Mouse (Mus musculus): ENCODE measurements around the gene Stard13. TPM values are rescaled to one million over a fixed set of nuclear protein-coding genes. Genes with fewer than 3 reads are reported as not detected.

Stard13 gene
- total RNA-seq, 1 experiment: 6.8 TPM

DNA sequence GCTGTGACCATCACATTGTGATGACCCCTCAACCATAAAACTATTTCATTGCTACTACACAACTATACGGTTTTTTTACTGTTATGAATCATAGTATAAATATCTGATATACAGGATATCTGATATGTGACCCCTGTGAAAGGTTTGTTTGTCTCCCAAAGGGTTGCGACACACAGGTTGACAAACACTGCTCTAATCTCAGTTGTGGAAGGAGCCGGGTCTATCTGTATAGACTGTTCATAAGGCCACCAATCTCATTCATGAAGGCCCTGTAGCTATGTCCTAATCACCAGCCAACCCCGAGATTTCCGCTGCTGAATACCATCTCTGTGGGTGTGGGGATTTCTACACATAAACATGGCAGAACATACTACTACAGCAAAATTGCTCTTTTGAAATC lies 37.2 kb upstream of the Stard13 start:
- TF ChIP-seq ZC3H11A (IDR thresholded peaks at IDR 0.05; ENCODE audit: borderline replicate concordance, low read depth, low read length) (no peak), ZNF384 (IDR thresholded peaks at IDR 0.05; ENCODE audit: low read depth, low read length) (no peak), CHD2 (IDR thresholded peaks at IDR 0.05; ENCODE audit: low read depth, low read length) (no peak), MAFK (IDR thresholded peaks at IDR 0.05; ENCODE audit: insufficient read depth, low read depth, low read length) (no peak), HCFC1 (IDR thresholded peaks at IDR 0.05; ENCODE audit: borderline replicate concordance, insufficient read depth, low read length) (no peak)
- Histone ChIP-seq H3K4me1 (ENCODE audit: control insufficient read depth in 2 of 2, insufficient read depth in 2 of 2, low read length in 2 of 2, poor library complexity in 1 of 2) (no peaks in the 10 kb centered on the region), H3K27ac (ENCODE audit: insufficient read depth, low read depth, low read length, poor library complexity, severe bottlenecking) (no peak overlapping the region), H3K9ac (ENCODE audit: insufficient read depth, low read depth, low read length, poor library complexity, severe bottlenecking) (no peak overlapping the region), H3K9me3 (ENCODE audit: control insufficient read depth, insufficient read depth, low read depth, low read length) (no peaks in the 10 kb centered on the region), H3K4me3 (ENCODE audit: insufficient read depth in 1 of 2, low read depth in 1 of 2, low read length in 2 of 2, poor library complexity in 1 of 2, severe bottlenecking in 1 of 2) (no peak overlapping the region), H3K36me3 (ENCODE audit: control insufficient read depth, insufficient read depth, low read length, poor library complexity, severe bottlenecking) (no peaks in the 10 kb centered on the region)
- no peak for DNase-seq (ENCODE audit: low read depth, low spot score)
- in situ Hi-C loops (cut with MboI; ENCODE audit: low sequenced_read_pairs in 2 of 2, unreplicated experiment in 2 of 2): no loop called here

DNA sequence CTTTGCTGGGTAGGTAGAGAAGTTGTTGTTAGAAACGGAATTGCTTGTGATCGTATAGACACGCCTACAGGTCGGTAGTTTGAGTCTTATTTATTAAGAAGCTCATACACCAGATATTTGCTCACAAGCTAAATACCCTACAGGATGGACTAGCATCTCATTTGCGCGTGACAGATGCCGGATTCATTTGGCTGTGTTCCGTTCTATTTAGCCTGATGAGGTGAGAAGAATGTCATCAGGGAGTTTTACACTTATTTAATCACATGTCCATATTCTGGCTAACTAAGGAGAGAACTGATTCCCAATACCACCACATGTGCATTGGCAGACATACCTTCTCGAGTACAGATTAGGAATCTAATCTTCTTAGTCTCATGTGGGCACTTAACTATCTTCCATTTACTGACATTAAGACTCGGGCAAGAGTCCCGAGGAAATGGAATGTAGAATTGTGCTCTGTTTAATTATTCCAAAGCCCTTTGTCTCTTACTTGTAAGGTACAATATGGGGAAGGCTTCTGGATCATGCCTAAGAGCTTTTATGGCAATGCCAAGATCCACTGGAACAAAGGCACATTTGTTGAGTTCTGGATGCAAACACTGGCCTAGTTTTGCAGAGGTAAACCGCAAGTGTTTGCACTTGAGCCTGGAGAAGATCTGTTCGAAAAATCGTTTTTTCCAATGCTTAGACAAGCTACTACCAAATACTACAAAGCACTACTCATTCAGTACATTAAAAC lies 33.4 kb upstream of the Stard13 start:
- no peak overlapping the region for H3K27ac ChIP-seq (ENCODE audit: insufficient read depth, low read depth, low read length, poor library complexity, severe bottlenecking)
- DNase-seq (ENCODE audit: low read depth, low spot score): no peak
- H3K4me3 ChIP-seq (ENCODE audit: insufficient read depth in 1 of 2, low read depth in 1 of 2, low read length in 2 of 2, poor library complexity in 1 of 2, severe bottlenecking in 1 of 2): no peak overlapping the region
- no peaks in the 10 kb centered on the region for H3K36me3 ChIP-seq (ENCODE audit: control insufficient read depth, insufficient read depth, low read length, poor library complexity, severe bottlenecking)
- no peaks in the 10 kb centered on the region for H3K9me3 ChIP-seq (ENCODE audit: control insufficient read depth, insufficient read depth, low read depth, low read length)
- no peak overlapping the region for H3K9ac ChIP-seq (ENCODE audit: insufficient read depth, low read depth, low read length, poor library complexity, severe bottlenecking)
- in situ Hi-C loops (cut with MboI; ENCODE audit: low sequenced_read_pairs in 2 of 2, unreplicated experiment in 2 of 2): no loop called here
- no peaks in the 10 kb centered on the region for H3K4me1 ChIP-seq (ENCODE audit: control insufficient read depth in 2 of 2, insufficient read depth in 2 of 2, low read length in 2 of 2, poor library complexity in 1 of 2)
- no peak for TF ChIP-seq CHD2 (IDR thresholded peaks at IDR 0.05; ENCODE audit: low read depth, low read length)
- no peak for TF ChIP-seq MAFK (IDR thresholded peaks at IDR 0.05; ENCODE audit: insufficient read depth, low read depth, low read length)
- no peak for TF ChIP-seq HCFC1 (IDR thresholded peaks at IDR 0.05; ENCODE audit: borderline replicate concordance, insufficient read depth, low read length)
- no peak for TF ChIP-seq ZNF384 (IDR thresholded peaks at IDR 0.05; ENCODE audit: low read depth, low read length)
- no peak for TF ChIP-seq ZC3H11A (IDR thresholded peaks at IDR 0.05; ENCODE audit: borderline replicate concordance, low read depth, low read length)

DNA sequence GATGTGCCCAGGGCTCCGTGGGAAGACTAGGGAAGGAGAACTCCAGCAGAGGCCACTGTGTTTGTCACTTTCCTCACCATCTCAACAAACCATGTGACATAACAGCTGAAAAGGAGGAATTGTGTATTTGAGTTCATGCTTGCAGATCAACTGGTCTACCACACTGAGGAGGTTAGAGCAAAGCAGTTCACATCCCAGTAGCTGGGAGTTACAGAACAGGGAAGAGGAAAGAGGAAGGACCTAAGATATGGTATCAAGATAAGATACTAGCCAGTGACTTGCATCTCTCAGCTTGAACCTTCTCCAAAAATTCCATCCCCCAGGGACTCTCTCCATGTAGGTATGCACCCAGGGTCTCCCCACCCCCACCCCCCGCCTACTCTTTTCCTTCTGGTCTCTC lies 27.9 kb upstream of the Stard13 start:
- no peak overlapping the region for H3K9ac ChIP-seq (ENCODE audit: insufficient read depth, low read depth, low read length, poor library complexity, severe bottlenecking)
- in situ Hi-C loops (cut with MboI; ENCODE audit: low sequenced_read_pairs in 2 of 2, unreplicated experiment in 2 of 2): no loop called here
- no peak for DNase-seq (ENCODE audit: low read depth, low spot score)
- H3K4me1 ChIP-seq (ENCODE audit: control insufficient read depth in 2 of 2, insufficient read depth in 2 of 2, low read length in 2 of 2, poor library complexity in 1 of 2): no peaks in the 10 kb centered on the region
- H3K27ac ChIP-seq (ENCODE audit: insufficient read depth, low read depth, low read length, poor library complexity, severe bottlenecking): no peak overlapping the region
- H3K9me3 ChIP-seq (ENCODE audit: control insufficient read depth, insufficient read depth, low read depth, low read length): no peaks in the 10 kb centered on the region
- no peak overlapping the region for H3K4me3 ChIP-seq (ENCODE audit: insufficient read depth in 1 of 2, low read depth in 1 of 2, low read length in 2 of 2, poor library complexity in 1 of 2, severe bottlenecking in 1 of 2)
- TF ChIP-seq MAFK (IDR thresholded peaks at IDR 0.05; ENCODE audit: insufficient read depth, low read depth, low read length): no peak
- no peak for TF ChIP-seq HCFC1 (IDR thresholded peaks at IDR 0.05; ENCODE audit: borderline replicate concordance, insufficient read depth, low read length)
- no peaks in the 10 kb centered on the region for H3K36me3 ChIP-seq (ENCODE audit: control insufficient read depth, insufficient read depth, low read length, poor library complexity, severe bottlenecking)

DNA sequence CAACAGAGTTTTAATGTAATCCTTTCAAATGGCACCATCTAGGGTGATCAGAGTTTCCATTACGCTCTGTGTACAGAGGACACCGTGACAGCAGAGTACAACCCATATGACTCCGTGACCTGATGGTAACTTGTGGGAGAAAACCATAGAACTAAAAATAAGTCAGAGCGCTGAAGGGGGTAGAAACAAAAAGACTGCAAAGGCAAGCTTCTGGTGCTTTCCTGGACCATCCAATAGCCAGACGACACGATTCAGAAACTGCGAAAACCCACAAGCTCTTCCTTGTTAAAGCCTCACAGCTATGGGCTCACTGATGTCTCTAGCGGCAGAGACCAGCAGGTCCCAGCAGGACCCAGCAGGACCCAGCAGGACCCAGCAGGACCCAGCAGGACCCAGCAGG lies 18.6 kb upstream of the Stard13 start:
- in situ Hi-C loops (cut with MboI; ENCODE audit: low sequenced_read_pairs in 2 of 2, unreplicated experiment in 2 of 2): no loop called here
- Histone ChIP-seq H3K9ac (ENCODE audit: insufficient read depth, low read depth, low read length, poor library complexity, severe bottlenecking) (no peak overlapping the region), H3K4me1 (ENCODE audit: control insufficient read depth in 2 of 2, insufficient read depth in 2 of 2, low read length in 2 of 2, poor library complexity in 1 of 2) (no peaks in the 10 kb centered on the region), H3K4me3 (ENCODE audit: insufficient read depth in 1 of 2, low read depth in 1 of 2, low read length in 2 of 2, poor library complexity in 1 of 2, severe bottlenecking in 1 of 2) (no peak overlapping the region), H3K9me3 (ENCODE audit: control insufficient read depth, insufficient read depth, low read depth, low read length) (no peaks in the 10 kb centered on the region), H3K36me3 (ENCODE audit: control insufficient read depth, insufficient read depth, low read length, poor library complexity, severe bottlenecking) (no peaks in the 10 kb centered on the region), H3K27ac (ENCODE audit: insufficient read depth, low read depth, low read length, poor library complexity, severe bottlenecking) (no peak overlapping the region)
- TF ChIP-seq ZNF384 (IDR thresholded peaks at IDR 0.05; ENCODE audit: low read depth, low read length): no peak
- TF ChIP-seq ZC3H11A (IDR thresholded peaks at IDR 0.05; ENCODE audit: borderline replicate concordance, low read depth, low read length): no peak
- no peak for TF ChIP-seq MAFK (IDR thresholded peaks at IDR 0.05; ENCODE audit: insufficient read depth, low read depth, low read length)
- TF ChIP-seq CHD2 (IDR thresholded peaks at IDR 0.05; ENCODE audit: low read depth, low read length): no peak
- no peak for TF ChIP-seq HCFC1 (IDR thresholded peaks at IDR 0.05; ENCODE audit: borderline replicate concordance, insufficient read depth, low read length)
- no peak for DNase-seq (ENCODE audit: low read depth, low spot score)

DNA sequence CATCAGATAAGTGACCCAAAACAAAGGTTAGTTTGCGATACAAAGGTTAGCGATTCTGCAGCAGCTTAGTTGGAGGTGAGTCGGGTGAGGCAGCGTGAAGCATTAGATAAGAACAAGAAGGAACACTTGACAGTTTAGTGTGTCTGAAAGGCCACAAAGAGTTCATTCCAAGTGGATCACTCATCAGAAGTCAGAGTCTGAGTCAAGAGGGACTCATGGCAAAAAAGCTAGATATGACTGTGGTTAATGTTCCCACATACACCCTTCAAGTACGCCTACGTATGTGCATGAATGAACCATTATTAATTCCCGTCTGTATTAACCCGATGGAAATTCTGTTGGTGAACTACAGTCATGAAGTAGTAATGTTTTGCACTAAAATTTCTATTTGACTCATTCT lies 18.0 kb upstream of the Stard13 start:
- no peaks in the 10 kb centered on the region for H3K4me1 ChIP-seq (ENCODE audit: control insufficient read depth in 2 of 2, insufficient read depth in 2 of 2, low read length in 2 of 2, poor library complexity in 1 of 2)

More for the DNA sequence above, 18.0 kb upstream of the Stard13 start:
- TF ChIP-seq HCFC1 (IDR thresholded peaks at IDR 0.05; ENCODE audit: borderline replicate concordance, insufficient read depth, low read length) (no peak), ZC3H11A (IDR thresholded peaks at IDR 0.05; ENCODE audit: borderline replicate concordance, low read depth, low read length) (no peak), MAFK (IDR thresholded peaks at IDR 0.05; ENCODE audit: insufficient read depth, low read depth, low read length) (no peak), CHD2 (IDR thresholded peaks at IDR 0.05; ENCODE audit: low read depth, low read length) (no peak)
- no peaks in the 10 kb centered on the region for H3K9me3 ChIP-seq (ENCODE audit: control insufficient read depth, insufficient read depth, low read depth, low read length)
- H3K36me3 ChIP-seq (ENCODE audit: control insufficient read depth, insufficient read depth, low read length, poor library complexity, severe bottlenecking): no peaks in the 10 kb centered on the region
- H3K4me3 ChIP-seq (ENCODE audit: insufficient read depth in 1 of 2, low read depth in 1 of 2, low read length in 2 of 2, poor library complexity in 1 of 2, severe bottlenecking in 1 of 2): no peak overlapping the region
- no peak overlapping the region for H3K27ac ChIP-seq (ENCODE audit: insufficient read depth, low read depth, low read length, poor library complexity, severe bottlenecking)
- no peak for DNase-seq (ENCODE audit: low read depth, low spot score)
- in situ Hi-C loops (cut with MboI; ENCODE audit: low sequenced_read_pairs in 2 of 2, unreplicated experiment in 2 of 2): no loop called here
- no peak overlapping the region for H3K9ac ChIP-seq (ENCODE audit: insufficient read depth, low read depth, low read length, poor library complexity, severe bottlenecking)

Data from ES-E14 (cell line).